Mouse (Mus musculus): Measurements from ENCODE around the gene Lca5l. TPM values are rescaled to one million over a fixed set of nuclear protein-coding genes. Genes with fewer than 3 reads are reported as not detected.

Gene Lca5l
- polyA plus RNA-seq, 1 experiment from 2014 or later: 1.3 TPM

DNA sequence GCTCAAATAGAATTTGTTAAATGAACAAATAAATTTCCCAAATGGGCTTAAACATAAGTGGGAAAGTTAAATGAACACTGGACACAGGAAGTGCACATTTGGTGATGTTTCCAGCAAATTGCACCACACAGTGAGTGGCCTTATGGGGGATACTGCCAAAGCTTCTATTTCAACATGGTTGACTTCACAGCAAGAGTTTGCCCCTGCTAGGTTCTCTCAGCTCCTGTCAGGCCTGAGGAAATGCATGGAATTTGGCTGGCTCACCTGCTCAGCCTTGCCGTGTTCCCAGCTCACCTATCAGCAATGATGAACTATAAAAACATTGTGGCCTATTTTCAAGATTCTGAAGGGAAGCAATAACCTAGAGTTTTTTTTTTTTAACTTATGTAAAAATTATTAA lies 31.1 kb downstream of the Lca5l start:
- Histone ChIP-seq H3K9ac (ENCODE audit: low read length) (no peak overlapping the region), H3K9me3 (ENCODE audit: control insufficient read depth, low read length) (no peaks in the 10 kb centered on the region), H3K27me3 (ENCODE audit: control insufficient read depth, insufficient read depth, low read length) (no peaks in the 10 kb centered on the region), H3K4me3 (ENCODE audit: low read depth, low read length) (no peak overlapping the region), H3K4me1 (ENCODE audit: control insufficient read depth, insufficient read depth, low read length) (peaks cover 3% of the 10 kb centered on the region; the same call in 1 of the 2 replicates), H3K4me2 (ENCODE audit: low read depth, severe bottlenecking) (no peak overlapping the region), H3K27ac (replicated peaks; ENCODE audit: low read depth, low read length) (no peak overlapping the region), H3K36me3 (ENCODE audit: control insufficient read depth, insufficient read depth, low read length) (no peaks in the 10 kb centered on the region)
- WGBS: 85% methylated on average over 1 of the region's 1 CpGs
- ATAC-seq (ENCODE audit: insufficient number of reproducible peaks, low FRiP score, low TSS enrichment, low read depth): no peak
- DNase-seq (ENCODE audit: low spot score): no peak

DNA sequence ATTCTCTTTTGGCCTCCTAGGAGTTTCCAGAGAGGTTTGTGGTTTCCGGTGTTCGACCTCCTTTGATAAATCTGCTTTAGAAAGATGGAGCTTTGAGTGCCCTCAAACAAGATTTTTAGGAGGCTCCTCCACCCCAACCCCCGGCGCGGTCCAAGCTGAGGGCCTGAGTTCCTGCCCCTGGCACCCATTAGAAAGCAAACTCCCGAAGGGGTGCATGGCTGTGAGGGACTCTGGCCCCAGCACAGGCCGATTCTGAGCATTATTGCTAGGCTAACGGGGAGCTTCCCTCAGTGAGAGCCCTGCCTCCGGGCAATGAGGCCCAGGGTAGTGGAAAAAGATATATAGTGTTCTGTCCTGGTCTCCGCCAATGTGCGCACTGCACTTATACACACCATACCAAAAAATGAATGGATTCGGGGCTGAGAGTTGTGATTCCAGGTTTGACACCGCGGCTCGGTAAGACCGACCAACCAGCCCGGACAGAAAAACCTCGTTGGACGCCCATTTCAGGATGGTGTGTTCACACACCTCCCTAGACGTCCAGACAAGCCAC lies 32.2 kb downstream of the Lca5l start:
- Histone ChIP-seq H3K27ac (replicated peaks; ENCODE audit: low read depth, low read length) (no peak overlapping the region), H3K27me3 (ENCODE audit: control insufficient read depth, insufficient read depth, low read length) (no peaks in the 10 kb centered on the region), H3K4me2 (ENCODE audit: low read depth, severe bottlenecking) (peak overlapping the region; percentile 89; the same call in 1 of the 2 replicates), H3K9me3 (ENCODE audit: control insufficient read depth, low read length) (no peaks in the 10 kb centered on the region), H3K4me3 (ENCODE audit: low read depth, low read length) (peak overlapping the region; percentile 45), H3K9ac (ENCODE audit: low read length) (peak overlapping the region; percentile 85), H3K36me3 (ENCODE audit: control insufficient read depth, insufficient read depth, low read length) (no peaks in the 10 kb centered on the region), H3K4me1 (ENCODE audit: control insufficient read depth, insufficient read depth, low read length) (peaks cover 3% of the 10 kb centered on the region; the same call in 1 of the 2 replicates)
- no peak for DNase-seq (ENCODE audit: low spot score)
- 82% methylated on average over 20 of the region's 20 CpGs for WGBS
- no peak for ATAC-seq (ENCODE audit: insufficient number of reproducible peaks, low FRiP score, low TSS enrichment, low read depth)

DNA sequence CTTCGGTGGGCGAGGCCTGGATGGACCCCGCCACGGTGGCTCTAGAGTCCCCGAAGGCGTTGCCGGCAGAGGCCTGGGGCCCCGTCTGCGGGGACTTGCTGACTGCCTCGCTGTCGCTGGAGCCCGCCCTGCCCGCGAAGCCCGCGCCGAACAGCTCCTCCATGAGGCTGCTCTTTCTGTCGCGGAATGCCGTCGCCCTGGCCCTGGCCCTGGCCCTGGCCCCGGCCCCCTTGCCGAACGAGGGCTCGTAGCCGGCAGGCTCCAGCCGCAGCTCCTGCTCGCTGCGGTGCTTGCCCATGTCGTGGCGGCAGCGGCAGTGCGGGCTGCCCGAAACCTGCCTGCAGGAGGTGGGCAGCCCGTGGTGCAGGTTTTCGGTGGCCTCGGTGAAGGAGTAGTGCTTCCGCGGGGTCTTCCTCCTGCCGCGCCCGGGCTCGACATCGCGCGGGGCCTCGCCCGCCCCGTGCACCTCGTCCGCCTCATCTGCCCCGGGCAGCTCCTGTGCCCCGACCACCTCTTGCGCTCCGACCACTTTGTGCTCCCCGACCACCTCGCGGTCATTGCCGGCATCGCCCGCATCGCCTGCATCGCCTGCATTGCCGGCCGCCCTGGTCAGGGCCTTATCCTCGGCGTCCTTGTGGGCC lies 32.9 kb downstream of the Lca5l start:
- peak overlapping the region; percentile 78 for H3K27ac ChIP-seq (replicated peaks; ENCODE audit: low read depth, low read length)
- peak; percentile 87 for ATAC-seq (ENCODE audit: insufficient number of reproducible peaks, low FRiP score, low TSS enrichment, low read depth)
- peaks cover 3% of the 10 kb centered on the region; the same call in 1 of the 2 replicates for H3K4me1 ChIP-seq (ENCODE audit: control insufficient read depth, insufficient read depth, low read length)

DNA sequence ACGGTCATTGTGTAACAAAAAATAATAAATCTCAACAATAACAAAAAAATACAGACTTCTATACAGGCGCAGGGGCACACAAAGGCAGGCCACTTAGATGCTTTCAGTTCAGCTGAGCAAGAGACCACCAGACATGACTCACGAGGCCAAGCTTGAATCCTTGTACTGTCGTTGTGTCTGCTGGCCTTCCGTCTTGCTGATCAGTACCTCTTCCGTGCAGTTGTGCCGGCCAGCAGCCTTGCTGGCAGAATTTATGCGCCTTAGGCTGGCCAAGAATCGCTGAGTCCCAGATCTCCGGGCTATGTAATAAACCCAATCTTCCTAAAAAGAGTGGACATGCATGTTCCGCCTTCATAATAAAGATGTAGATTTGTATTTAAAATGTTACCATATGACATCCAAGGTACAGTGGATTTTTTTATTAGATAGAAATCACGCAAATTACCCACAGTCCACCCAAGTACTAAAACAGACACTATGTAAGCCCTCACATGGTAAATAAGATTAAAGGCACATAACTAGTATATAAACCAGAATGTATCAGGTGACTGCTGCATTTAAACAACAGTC lies 33.5 kb downstream of the Lca5l start:
- Histone ChIP-seq H3K4me3 (ENCODE audit: low read depth, low read length) (peak overlapping the region; percentile 45), H3K36me3 (ENCODE audit: control insufficient read depth, insufficient read depth, low read length) (no peaks in the 10 kb centered on the region), H3K4me2 (ENCODE audit: low read depth, severe bottlenecking) (peak overlapping the region; percentile 89), H3K9ac (ENCODE audit: low read length) (no peak overlapping the region; the same call in 1 of the 2 replicates), H3K4me1 (ENCODE audit: control insufficient read depth, insufficient read depth, low read length) (peaks cover 3% of the 10 kb centered on the region; the same call in 1 of the 2 replicates), H3K27ac (replicated peaks; ENCODE audit: low read depth, low read length) (peak overlapping the region; percentile 78; the same call in 1 of the 2 replicates), H3K9me3 (ENCODE audit: control insufficient read depth, low read length) (no peaks in the 10 kb centered on the region), H3K27me3 (ENCODE audit: control insufficient read depth, insufficient read depth, low read length) (no peaks in the 10 kb centered on the region)
- WGBS: 66% methylated on average over 12 of the region's 12 CpGs
- DNase-seq (ENCODE audit: low spot score): peak; percentile 29
- no peak for ATAC-seq (ENCODE audit: insufficient number of reproducible peaks, low FRiP score, low TSS enrichment, low read depth)

More for the DNA sequence above, 32.9 kb downstream of the Lca5l start:
- peak; percentile 89 for DNase-seq (ENCODE audit: low spot score)
- Histone ChIP-seq H3K9ac (ENCODE audit: low read length) (peak overlapping the region; percentile 85), H3K27me3 (ENCODE audit: control insufficient read depth, insufficient read depth, low read length) (no peaks in the 10 kb centered on the region), H3K4me3 (ENCODE audit: low read depth, low read length) (peak overlapping the region; percentile 45), H3K36me3 (ENCODE audit: control insufficient read depth, insufficient read depth, low read length) (no peaks in the 10 kb centered on the region), H3K9me3 (ENCODE audit: control insufficient read depth, low read length) (no peaks in the 10 kb centered on the region), H3K4me2 (ENCODE audit: low read depth, severe bottlenecking) (peak overlapping the region; percentile 89)
- WGBS: under 1% methylated on average over 64 of the region's 67 CpGs

DNA sequence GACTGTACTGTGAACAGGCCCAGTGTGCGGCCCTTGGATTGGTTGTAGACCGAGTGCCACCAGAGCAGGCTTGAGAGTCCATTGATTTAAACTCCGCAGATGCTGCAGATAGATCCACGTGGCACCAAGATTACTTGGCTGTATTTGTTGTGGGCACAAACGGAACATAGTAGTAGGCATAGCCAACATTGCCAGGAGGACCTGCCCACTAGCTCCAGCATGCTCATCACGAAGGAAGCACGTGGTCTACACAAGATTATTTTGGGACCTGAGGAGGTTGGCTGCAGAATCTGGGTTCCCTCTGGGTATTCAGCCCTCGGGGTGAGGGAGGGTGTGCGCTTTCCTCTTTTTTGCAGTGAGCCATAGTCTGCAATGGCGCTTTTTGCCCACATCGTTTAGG lies 34.9 kb downstream of the Lca5l start:
- H3K9me3 ChIP-seq (ENCODE audit: control insufficient read depth, low read length): no peaks in the 10 kb centered on the region
- no peak overlapping the region for H3K27ac ChIP-seq (replicated peaks; ENCODE audit: low read depth, low read length)
- peaks cover 3% of the 10 kb centered on the region; the same call in 1 of the 2 replicates for H3K4me1 ChIP-seq (ENCODE audit: control insufficient read depth, insufficient read depth, low read length)
- WGBS: 93% methylated on average over 11 of the region's 11 CpGs
- no peaks in the 10 kb centered on the region for H3K27me3 ChIP-seq (ENCODE audit: control insufficient read depth, insufficient read depth, low read length)
- ATAC-seq (ENCODE audit: insufficient number of reproducible peaks, low FRiP score, low TSS enrichment, low read depth) (no peak), DNase-seq (ENCODE audit: low spot score) (no peak)
- no peak overlapping the region for H3K4me3 ChIP-seq (ENCODE audit: low read depth, low read length)
- no peak overlapping the region for H3K9ac ChIP-seq (ENCODE audit: low read length)
- H3K4me2 ChIP-seq (ENCODE audit: low read depth, severe bottlenecking): no peak overlapping the region
- H3K36me3 ChIP-seq (ENCODE audit: control insufficient read depth, insufficient read depth, low read length): no peaks in the 10 kb centered on the region

DNA sequence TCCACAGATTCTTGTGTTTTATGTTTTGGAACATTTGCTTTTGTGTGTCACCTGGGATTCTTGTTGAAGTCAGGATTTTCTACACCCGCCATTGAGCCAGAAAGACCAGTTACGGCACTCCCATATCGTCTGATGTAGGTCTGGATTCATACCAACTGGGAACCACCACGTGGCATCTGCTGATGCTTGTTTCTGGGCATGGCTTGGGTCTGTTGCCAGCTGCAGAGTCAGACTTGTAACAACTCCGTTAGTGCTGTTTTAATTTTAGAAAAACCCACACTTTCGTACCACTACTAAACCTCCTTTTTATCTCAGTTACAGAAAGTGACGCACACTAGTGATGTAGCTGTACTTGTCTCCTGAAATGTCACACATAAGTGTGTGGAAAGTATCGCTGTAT lies 36.1 kb downstream of the Lca5l start:
- Histone ChIP-seq H3K9ac (ENCODE audit: low read length) (no peak overlapping the region), H3K4me2 (ENCODE audit: low read depth, severe bottlenecking) (no peak overlapping the region), H3K27ac (replicated peaks; ENCODE audit: low read depth, low read length) (no peak overlapping the region), H3K27me3 (ENCODE audit: control insufficient read depth, insufficient read depth, low read length) (no peaks in the 10 kb centered on the region), H3K4me1 (ENCODE audit: control insufficient read depth, insufficient read depth, low read length) (peaks cover 3% of the 10 kb centered on the region; the same call in 1 of the 2 replicates), H3K9me3 (ENCODE audit: control insufficient read depth, low read length) (no peaks in the 10 kb centered on the region), H3K36me3 (ENCODE audit: control insufficient read depth, insufficient read depth, low read length) (no peaks in the 10 kb centered on the region), H3K4me3 (ENCODE audit: low read depth, low read length) (no peak overlapping the region)
- no peak for ATAC-seq (ENCODE audit: insufficient number of reproducible peaks, low FRiP score, low TSS enrichment, low read depth)
- DNase-seq (ENCODE audit: low spot score): no peak
- 93% methylated on average over 8 of the region's 8 CpGs for WGBS

DNA sequence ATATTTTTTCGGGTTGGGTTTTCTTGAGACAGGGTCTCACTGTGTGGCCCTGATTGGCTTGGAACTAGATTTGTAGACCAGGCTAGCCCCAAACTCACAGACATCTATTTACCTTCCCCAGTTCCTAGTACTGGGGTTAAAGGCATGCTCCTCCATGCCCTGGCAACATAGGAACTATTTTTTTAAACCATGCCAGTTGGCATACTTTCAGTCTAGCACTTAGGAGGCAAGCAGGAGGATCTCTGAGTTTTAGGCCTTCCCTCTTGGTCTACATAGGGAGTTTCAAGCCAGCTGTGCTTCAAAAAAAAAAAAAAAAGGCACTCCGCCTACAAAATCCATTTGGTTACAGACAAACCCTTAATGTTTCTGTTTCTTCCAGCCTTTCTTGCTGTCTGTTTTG lies 37.6 kb downstream of the Lca5l start:
- ATAC-seq (ENCODE audit: insufficient number of reproducible peaks, low FRiP score, low TSS enrichment, low read depth): no peak
- peaks cover 3% of the 10 kb centered on the region; the same call in 1 of the 2 replicates for H3K4me1 ChIP-seq (ENCODE audit: control insufficient read depth, insufficient read depth, low read length)
- no peaks in the 10 kb centered on the region for H3K36me3 ChIP-seq (ENCODE audit: control insufficient read depth, insufficient read depth, low read length)

DNA sequence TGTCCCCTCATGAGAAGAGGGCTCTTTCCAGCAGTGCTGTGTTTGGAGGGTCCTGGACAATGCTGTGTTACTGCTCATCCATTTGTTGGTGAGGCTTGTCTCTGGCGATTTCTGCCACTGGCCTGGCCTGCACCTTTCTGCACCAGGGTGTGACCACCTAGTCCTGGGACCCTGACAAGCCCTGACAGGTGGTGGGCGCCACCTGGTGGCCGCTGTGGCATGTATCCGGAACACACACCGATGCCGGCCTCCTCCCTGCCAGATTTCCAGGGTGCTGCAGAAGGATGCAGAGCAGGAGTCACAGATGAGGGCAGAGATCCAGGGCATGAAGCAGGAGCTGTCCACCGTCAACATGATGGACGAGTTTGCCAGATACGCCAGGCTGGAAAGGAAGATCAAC lies 40.5 kb downstream of the Lca5l start:
- Histone ChIP-seq H3K4me3 (ENCODE audit: low read depth, low read length) (no peak overlapping the region), H3K27ac (replicated peaks; ENCODE audit: low read depth, low read length) (no peak overlapping the region), H3K27me3 (ENCODE audit: control insufficient read depth, insufficient read depth, low read length) (no peaks in the 10 kb centered on the region), H3K4me2 (ENCODE audit: low read depth, severe bottlenecking) (no peak overlapping the region), H3K9ac (ENCODE audit: low read length) (no peak overlapping the region), H3K9me3 (ENCODE audit: control insufficient read depth, low read length) (no peaks in the 10 kb centered on the region), H3K36me3 (ENCODE audit: control insufficient read depth, insufficient read depth, low read length) (0 out of 2 replicates have a peak, but pooled peaks cover 2% of the 10 kb centered on the region), H3K4me1 (ENCODE audit: control insufficient read depth, insufficient read depth, low read length) (no peaks in the 10 kb centered on the region)
- 21% methylated on average over 9 of the region's 9 CpGs for WGBS
- DNase-seq (ENCODE audit: low spot score): peak; percentile 88
- ATAC-seq (ENCODE audit: insufficient number of reproducible peaks, low FRiP score, low TSS enrichment, low read depth): peak; percentile 28; the same call in 1 of the 2 replicates

More for the DNA sequence above, 37.6 kb downstream of the Lca5l start:
- no peak overlapping the region for H3K4me2 ChIP-seq (ENCODE audit: low read depth, severe bottlenecking)
- no peak overlapping the region for H3K4me3 ChIP-seq (ENCODE audit: low read depth, low read length)
- WGBS: 96% methylated on average over 2 of the region's 2 CpGs
- DNase-seq (ENCODE audit: low spot score): no peak
- H3K9ac ChIP-seq (ENCODE audit: low read length): no peak overlapping the region
- no peaks in the 10 kb centered on the region for H3K27me3 ChIP-seq (ENCODE audit: control insufficient read depth, insufficient read depth, low read length)
- no peak overlapping the region for H3K27ac ChIP-seq (replicated peaks; ENCODE audit: low read depth, low read length)
- H3K9me3 ChIP-seq (ENCODE audit: control insufficient read depth, low read length): no peaks in the 10 kb centered on the region
